Mouse (Mus musculus) kidney, adult 2 months (tissue): ENCODE results near the gene Lrrc58.

Source experiments
- CTCF ChIP-seq: fragments of 200-500 bp; conservative IDR thresholded peaks from 2 replicates; pipeline ENCODE4 v1.5.1; 2011; ENCODE audit warnings: low read depth, mild to moderate bottlenecking, control low read depth, low read length, moderate library complexity, mixed read lengths; ENCODE audit not compliant: insufficient read depth, insufficient read length
- POLR2A ChIP-seq: fragments of 200-500 bp; IDR thresholded peaks from one replicate; pipeline ENCODE4 v1.6.1; 2011; ENCODE audit warnings: low read depth, low read length, control low read depth

DNA sequence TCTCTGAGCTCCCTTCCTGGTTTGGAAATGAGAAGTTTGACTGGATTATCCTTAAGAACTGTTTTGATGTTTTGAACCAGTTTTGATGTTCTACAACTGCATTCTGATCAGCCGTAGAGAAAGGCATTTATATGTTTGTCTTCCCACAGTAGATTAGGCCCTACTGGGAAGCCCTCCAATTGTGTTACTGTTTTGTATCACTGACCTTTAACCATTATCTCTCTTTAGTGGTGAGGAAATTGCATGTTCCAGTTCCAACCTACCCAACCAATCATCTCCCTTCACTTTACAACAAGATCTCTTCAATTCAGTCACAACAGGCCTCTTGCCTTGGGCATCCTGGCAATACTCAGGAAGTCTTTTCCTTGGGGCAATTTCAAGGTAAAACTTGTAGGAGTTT is 42.9 kb downstream of the Lrrc58 start:
- TF ChIP-seq CTCF (no peak), POLR2A (no peak)
